Mouse (Mus musculus): ENCODE measurements around the gene Ndufaf1. TPM values are rescaled to one million over a fixed set of nuclear protein-coding genes. Genes with fewer than 3 reads are reported as not detected.
A peak's percentile ranks its signal among the peaks of the same experiment; 100 is the strongest.

The Ndufaf1 gene
- 42.8 and 44.8 TPM in 2 replicates for polyA plus RNA-seq (2014; fragmentation: Nextera tagmentation; extraction: Ambion mirVana)

DNA sequence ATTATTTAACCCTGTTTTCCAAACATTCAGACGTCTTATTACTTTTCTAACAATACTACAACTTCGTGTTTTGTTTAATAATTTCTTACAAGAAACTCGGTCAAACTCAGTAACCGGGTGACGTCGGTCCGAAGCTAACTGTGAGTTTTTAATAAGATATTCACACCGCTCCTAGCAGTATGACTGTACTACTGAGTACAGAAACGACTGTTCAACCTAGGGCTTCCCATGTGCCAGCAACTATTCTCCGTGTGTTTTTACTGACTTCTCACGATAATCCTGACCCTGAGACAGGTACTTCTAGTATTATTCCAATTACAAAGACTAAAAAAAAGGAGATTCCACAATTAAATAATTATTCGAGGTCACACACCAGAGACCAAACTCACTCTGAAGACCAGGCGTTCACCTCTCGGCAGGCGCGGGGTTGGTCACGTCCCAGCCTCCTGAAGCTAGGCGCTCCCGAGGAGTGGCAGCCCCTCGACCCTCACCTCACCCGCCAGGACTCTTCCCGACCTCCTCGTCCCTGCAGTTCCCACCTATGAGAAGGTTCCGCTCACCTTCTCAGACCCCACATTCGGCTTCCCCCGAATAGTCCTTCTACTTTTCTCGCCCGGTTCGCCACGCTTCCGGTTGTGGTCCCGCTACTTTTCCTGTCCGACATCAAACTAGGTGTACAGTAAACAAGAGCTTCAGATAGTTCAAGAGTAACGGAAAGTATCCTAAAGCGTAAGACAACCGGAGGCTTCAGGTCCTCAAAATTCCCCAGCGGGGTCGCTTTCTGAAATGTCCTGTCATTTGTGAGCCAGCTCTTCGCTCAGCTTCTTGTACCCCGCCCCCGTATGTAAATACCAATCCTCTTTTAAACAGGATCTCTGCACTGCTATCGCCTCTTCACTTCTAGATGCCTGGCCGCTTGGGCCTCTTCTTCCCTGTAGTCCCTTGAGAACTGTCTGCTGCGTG lies at the start of gene Ndufaf1:
Gene Ndufaf1, minus strand, starts transcription at position 608 of the 963 bp plus-strand sequence.
- Histone ChIP-seq H3K27ac (ENCODE audit: low read depth) (no peak within 1 kb of the TSS; the same call in 1 of the 2 replicates), H3K9me3 (ENCODE audit: control insufficient read depth, low read length) (no peaks in the 10 kb centered on the region), H3K4me3 (ENCODE audit: low read depth, low read length) (peak within 1 kb of the TSS; percentile 92), H3K9ac (ENCODE audit: low read length) (peak within 1 kb of the TSS; percentile 82), H3K4me1 (replicated peaks; ENCODE audit: control insufficient read depth, insufficient read depth, low read length) (peaks cover 9% of the 10 kb centered on the region), H3K36me3 (ENCODE audit: control insufficient read depth, insufficient read depth, low read length) (peaks cover 23% of the 10 kb centered on the region), H3K27me3 (replicated peaks; ENCODE audit: control insufficient read depth, insufficient read depth, low read length) (no peaks in the 10 kb centered on the region), H3K4me2 (ENCODE audit: low read length) (peak within 1 kb of the TSS; percentile 60)
- ATAC-seq (replicated peaks; ENCODE audit: low FRiP score, low TSS enrichment, low read depth) (peak; percentile 81; the same call in 1 of the 2 replicates), DNase-seq (ENCODE audit: low spot score) (peak; percentile 92)
- 1% methylated on average over 44 of the region's 44 CpGs for WGBS

DNA sequence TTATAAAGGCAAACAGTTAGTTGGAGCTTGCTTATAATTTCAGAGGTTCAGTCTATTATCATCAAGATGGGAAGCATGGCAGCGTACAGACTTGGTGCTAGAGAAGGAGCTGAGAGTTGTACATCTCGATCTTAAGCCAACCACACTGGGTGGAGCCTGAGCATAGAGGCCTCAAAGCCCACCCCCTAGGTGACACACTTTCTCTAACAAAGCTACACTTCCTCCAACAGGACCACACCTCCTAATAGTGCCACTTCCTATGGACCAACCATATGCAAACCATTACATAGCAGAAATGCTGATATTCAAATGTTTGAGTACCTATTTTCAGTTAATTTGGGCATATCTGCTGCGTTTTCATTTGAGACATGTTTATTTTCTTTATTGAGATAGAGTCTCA lies 47.4 kb upstream of the Ndufaf1 start:
- 91% methylated on average over 3 of the region's 3 CpGs for WGBS
- H3K36me3 ChIP-seq (ENCODE audit: control insufficient read depth, insufficient read depth, low read length): peaks cover 81% of the 10 kb centered on the region

DNA sequence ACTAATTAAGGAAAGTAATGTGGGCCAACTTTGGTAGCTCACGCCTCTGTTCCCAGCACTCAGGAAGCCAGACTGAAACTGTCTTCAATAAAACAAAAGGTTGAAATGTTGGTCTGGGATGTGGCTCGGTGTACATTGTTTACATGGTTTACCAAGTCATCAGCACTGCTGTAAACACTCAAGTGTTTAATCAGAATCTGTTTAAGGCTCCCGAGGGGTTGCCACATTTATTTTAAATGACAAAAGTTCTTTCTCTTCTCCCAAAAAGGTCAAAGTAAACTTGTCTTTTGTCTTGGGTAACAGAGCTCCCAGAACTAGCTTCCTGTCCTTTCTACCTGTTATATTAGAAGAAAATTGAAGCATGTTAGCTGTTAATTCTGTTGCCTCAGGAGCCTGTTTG lies 45.0 kb upstream of the Ndufaf1 start:
- Histone ChIP-seq H3K9ac (ENCODE audit: low read length) (no peak overlapping the region), H3K27me3 (replicated peaks; ENCODE audit: control insufficient read depth, insufficient read depth, low read length) (no peaks in the 10 kb centered on the region), H3K27ac (ENCODE audit: low read depth) (no peak overlapping the region), H3K9me3 (ENCODE audit: control insufficient read depth, low read length) (no peaks in the 10 kb centered on the region), H3K4me2 (ENCODE audit: low read length) (no peak overlapping the region), H3K36me3 (ENCODE audit: control insufficient read depth, insufficient read depth, low read length) (peaks cover 76% of the 10 kb centered on the region), H3K4me1 (replicated peaks; ENCODE audit: control insufficient read depth, insufficient read depth, low read length) (no peaks in the 10 kb centered on the region), H3K4me3 (ENCODE audit: low read depth, low read length) (no peak overlapping the region)
- 76% methylated on average over 3 of the region's 3 CpGs for WGBS
- DNase-seq (ENCODE audit: low spot score) (no peak), ATAC-seq (replicated peaks; ENCODE audit: low FRiP score, low TSS enrichment, low read depth) (no peak)

More for the DNA sequence above, 47.4 kb upstream of the Ndufaf1 start:
- Histone ChIP-seq H3K4me2 (ENCODE audit: low read length) (no peak overlapping the region), H3K4me3 (ENCODE audit: low read depth, low read length) (no peak overlapping the region), H3K27ac (ENCODE audit: low read depth) (no peak overlapping the region), H3K9ac (ENCODE audit: low read length) (no peak overlapping the region), H3K9me3 (ENCODE audit: control insufficient read depth, low read length) (no peaks in the 10 kb centered on the region), H3K27me3 (replicated peaks; ENCODE audit: control insufficient read depth, insufficient read depth, low read length) (no peaks in the 10 kb centered on the region), H3K4me1 (replicated peaks; ENCODE audit: control insufficient read depth, insufficient read depth, low read length) (no peaks in the 10 kb centered on the region)
- ATAC-seq (replicated peaks; ENCODE audit: low FRiP score, low TSS enrichment, low read depth): no peak
- no peak for DNase-seq (ENCODE audit: low spot score)

DNA sequence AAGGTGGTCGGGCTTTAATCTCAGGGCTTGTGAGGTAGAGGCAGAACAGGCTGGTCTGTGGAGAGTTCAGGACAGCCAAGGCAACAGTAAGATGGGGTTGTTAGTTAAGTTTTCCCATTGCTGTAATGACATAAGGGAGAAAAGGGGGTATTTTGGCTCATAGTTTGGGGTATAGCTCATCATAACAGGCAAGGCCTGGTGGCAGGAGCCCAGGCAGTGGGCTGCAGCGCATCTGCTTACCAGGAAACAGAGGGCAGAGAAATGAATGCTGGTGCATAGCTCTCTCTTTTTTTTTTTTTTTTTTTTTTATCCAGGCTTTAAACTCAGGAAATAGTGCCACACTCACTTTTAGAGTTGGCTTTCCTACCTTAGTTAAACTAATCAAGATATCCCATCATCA lies 40.5 kb upstream of the Ndufaf1 start:
- 94% methylated on average over 2 of the region's 2 CpGs for WGBS
- Histone ChIP-seq H3K4me2 (ENCODE audit: low read length) (no peak overlapping the region), H3K4me3 (ENCODE audit: low read depth, low read length) (no peak overlapping the region)

DNA sequence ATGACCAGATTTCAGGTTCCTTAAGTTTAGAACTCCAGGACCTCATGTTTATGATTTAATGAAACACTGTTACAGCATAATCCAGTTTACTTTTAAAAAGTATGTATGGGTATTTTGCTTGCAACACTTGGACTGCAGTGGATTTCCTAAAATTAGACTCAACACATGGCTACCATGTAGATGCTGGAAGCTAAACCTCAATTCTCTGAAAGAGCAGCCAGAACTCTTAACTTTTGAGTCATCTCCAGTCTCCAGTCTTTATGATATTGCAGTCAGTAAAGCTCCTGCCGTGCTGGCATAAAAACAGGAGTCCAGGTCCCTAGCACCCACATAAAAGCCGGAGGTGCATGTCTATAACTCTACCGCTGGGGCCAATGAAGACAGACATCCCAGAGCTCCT lies 37.3 kb upstream of the Ndufaf1 start:
- WGBS: 93% methylated on average over 3 of the region's 3 CpGs
- H3K36me3 ChIP-seq (ENCODE audit: control insufficient read depth, insufficient read depth, low read length): peaks cover 32% of the 10 kb centered on the region
- no peak overlapping the region for H3K4me3 ChIP-seq (ENCODE audit: low read depth, low read length)
- H3K4me1 ChIP-seq (replicated peaks; ENCODE audit: control insufficient read depth, insufficient read depth, low read length): no peaks in the 10 kb centered on the region
- H3K9ac ChIP-seq (ENCODE audit: low read length): no peak overlapping the region
- no peak overlapping the region for H3K27ac ChIP-seq (ENCODE audit: low read depth)
- H3K9me3 ChIP-seq (ENCODE audit: control insufficient read depth, low read length): no peaks in the 10 kb centered on the region
- H3K4me2 ChIP-seq (ENCODE audit: low read length): no peak overlapping the region
- no peak for DNase-seq (ENCODE audit: low spot score)
- no peaks in the 10 kb centered on the region for H3K27me3 ChIP-seq (replicated peaks; ENCODE audit: control insufficient read depth, insufficient read depth, low read length)
- no peak for ATAC-seq (replicated peaks; ENCODE audit: low FRiP score, low TSS enrichment, low read depth)

More for the DNA sequence above, 40.5 kb upstream of the Ndufaf1 start:
- no peak for DNase-seq (ENCODE audit: low spot score)
- H3K4me1 ChIP-seq (replicated peaks; ENCODE audit: control insufficient read depth, insufficient read depth, low read length): no peaks in the 10 kb centered on the region
- no peak for ATAC-seq (replicated peaks; ENCODE audit: low FRiP score, low TSS enrichment, low read depth)
- peaks cover 50% of the 10 kb centered on the region for H3K36me3 ChIP-seq (ENCODE audit: control insufficient read depth, insufficient read depth, low read length)
- H3K9me3 ChIP-seq (ENCODE audit: control insufficient read depth, low read length): no peaks in the 10 kb centered on the region
- no peak overlapping the region for H3K27ac ChIP-seq (ENCODE audit: low read depth)
- H3K9ac ChIP-seq (ENCODE audit: low read length): no peak overlapping the region
- H3K27me3 ChIP-seq (replicated peaks; ENCODE audit: control insufficient read depth, insufficient read depth, low read length): no peaks in the 10 kb centered on the region

DNA sequence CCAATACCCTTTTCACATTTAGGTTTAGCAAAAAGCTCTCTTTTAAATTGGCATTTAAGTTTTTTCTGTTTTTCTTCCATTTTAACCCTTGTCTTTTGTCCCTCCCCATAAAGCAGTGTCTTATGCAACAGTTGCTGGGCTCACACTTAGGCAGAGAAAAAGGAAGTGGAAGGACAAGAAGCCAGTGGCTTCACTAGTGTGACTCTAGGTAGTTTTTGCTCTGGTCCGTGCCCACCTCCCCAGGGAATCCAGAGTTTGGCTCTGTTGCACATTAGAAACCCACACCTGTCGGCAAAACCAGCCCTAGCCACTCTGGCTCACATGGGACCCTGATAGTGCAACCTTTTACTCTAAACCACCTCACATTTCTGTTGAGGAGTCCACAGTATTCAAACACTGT lies 35.8 kb upstream of the Ndufaf1 start:
- no peaks in the 10 kb centered on the region for H3K9me3 ChIP-seq (ENCODE audit: control insufficient read depth, low read length)
- no peak for DNase-seq (ENCODE audit: low spot score)
- no peaks in the 10 kb centered on the region for H3K27me3 ChIP-seq (replicated peaks; ENCODE audit: control insufficient read depth, insufficient read depth, low read length)
- no peaks in the 10 kb centered on the region for H3K4me1 ChIP-seq (replicated peaks; ENCODE audit: control insufficient read depth, insufficient read depth, low read length)
- no peak overlapping the region for H3K27ac ChIP-seq (ENCODE audit: low read depth)
- WGBS: 87% methylated on average over 2 of the region's 2 CpGs
- H3K4me2 ChIP-seq (ENCODE audit: low read length): no peak overlapping the region
- ATAC-seq (replicated peaks; ENCODE audit: low FRiP score, low TSS enrichment, low read depth): no peak
- H3K9ac ChIP-seq (ENCODE audit: low read length): no peak overlapping the region
- H3K4me3 ChIP-seq (ENCODE audit: low read depth, low read length): no peak overlapping the region
- H3K36me3 ChIP-seq (ENCODE audit: control insufficient read depth, insufficient read depth, low read length): peaks cover 32% of the 10 kb centered on the region

DNA sequence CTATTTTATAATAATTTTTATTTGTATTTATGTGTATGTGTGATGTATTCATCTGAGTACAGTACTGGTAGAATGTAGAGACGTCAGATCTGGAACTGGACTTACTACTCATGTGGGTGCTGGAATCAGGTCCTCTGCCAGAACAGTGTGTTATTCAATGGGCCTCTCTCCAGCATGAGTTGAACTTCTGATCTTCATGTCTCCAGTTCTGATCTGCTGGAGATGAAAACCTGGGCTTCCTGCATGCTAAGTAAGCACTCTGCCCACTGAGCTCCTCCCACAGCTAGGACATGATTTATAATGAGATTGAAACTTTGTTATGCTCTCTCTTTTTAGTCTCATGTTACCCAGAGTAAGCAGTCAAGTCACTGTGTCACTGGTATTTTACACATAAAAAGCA lies 33.5 kb upstream of the Ndufaf1 start:
- WGBS: 73% methylated on average over 1 of the region's 1 CpGs
- Histone ChIP-seq H3K27ac (ENCODE audit: low read depth) (no peak overlapping the region), H3K36me3 (ENCODE audit: control insufficient read depth, insufficient read depth, low read length) (peaks cover 28% of the 10 kb centered on the region)

DNA sequence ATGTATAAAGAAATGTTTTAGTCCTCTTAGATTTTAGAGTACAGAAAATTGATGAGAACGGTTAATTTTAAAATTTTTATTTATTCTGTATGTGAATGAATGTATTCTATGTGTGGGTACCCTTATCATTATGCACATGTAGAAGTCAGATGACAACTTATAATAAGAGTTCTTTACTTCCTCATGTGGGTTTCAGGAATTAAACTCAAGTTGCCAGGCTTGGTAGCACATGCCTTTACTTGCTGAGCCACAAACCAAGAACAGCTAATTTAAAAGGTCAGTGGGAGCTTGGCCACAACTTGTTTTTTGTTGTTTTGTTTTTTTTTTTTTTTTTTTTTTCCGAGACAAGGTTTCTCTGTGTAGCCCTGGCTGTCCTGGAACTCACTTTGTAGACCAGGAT lies 32.2 kb upstream of the Ndufaf1 start:
- Histone ChIP-seq H3K4me2 (ENCODE audit: low read length) (no peak overlapping the region), H3K36me3 (ENCODE audit: control insufficient read depth, insufficient read depth, low read length) (peaks cover 34% of the 10 kb centered on the region), H3K9me3 (ENCODE audit: control insufficient read depth, low read length) (no peaks in the 10 kb centered on the region), H3K4me3 (ENCODE audit: low read depth, low read length) (no peak overlapping the region), H3K27me3 (replicated peaks; ENCODE audit: control insufficient read depth, insufficient read depth, low read length) (no peaks in the 10 kb centered on the region), H3K4me1 (replicated peaks; ENCODE audit: control insufficient read depth, insufficient read depth, low read length) (no peaks in the 10 kb centered on the region), H3K27ac (ENCODE audit: low read depth) (no peak overlapping the region), H3K9ac (ENCODE audit: low read length) (no peak overlapping the region)
- DNase-seq (ENCODE audit: low spot score): no peak
- ATAC-seq (replicated peaks; ENCODE audit: low FRiP score, low TSS enrichment, low read depth): no peak
- 96% methylated on average over 2 of the region's 2 CpGs for WGBS

More for the DNA sequence above, 33.5 kb upstream of the Ndufaf1 start:
- Histone ChIP-seq H3K4me2 (ENCODE audit: low read length) (no peak overlapping the region), H3K4me1 (replicated peaks; ENCODE audit: control insufficient read depth, insufficient read depth, low read length) (no peaks in the 10 kb centered on the region), H3K4me3 (ENCODE audit: low read depth, low read length) (no peak overlapping the region), H3K9ac (ENCODE audit: low read length) (no peak overlapping the region), H3K27me3 (replicated peaks; ENCODE audit: control insufficient read depth, insufficient read depth, low read length) (no peaks in the 10 kb centered on the region), H3K9me3 (ENCODE audit: control insufficient read depth, low read length) (no peaks in the 10 kb centered on the region)
- ATAC-seq (replicated peaks; ENCODE audit: low FRiP score, low TSS enrichment, low read depth): no peak
- DNase-seq (ENCODE audit: low spot score): no peak
